Mouse (Mus musculus): ENCODE results near the gene Foxp4. TPM values are rescaled to one million over a fixed set of nuclear protein-coding genes. Genes with fewer than 3 reads are reported as not detected.

Foxp4 gene
- polyA plus RNA-seq, 1 experiment from 2014 or later, result 24.1 TPM

DNA sequence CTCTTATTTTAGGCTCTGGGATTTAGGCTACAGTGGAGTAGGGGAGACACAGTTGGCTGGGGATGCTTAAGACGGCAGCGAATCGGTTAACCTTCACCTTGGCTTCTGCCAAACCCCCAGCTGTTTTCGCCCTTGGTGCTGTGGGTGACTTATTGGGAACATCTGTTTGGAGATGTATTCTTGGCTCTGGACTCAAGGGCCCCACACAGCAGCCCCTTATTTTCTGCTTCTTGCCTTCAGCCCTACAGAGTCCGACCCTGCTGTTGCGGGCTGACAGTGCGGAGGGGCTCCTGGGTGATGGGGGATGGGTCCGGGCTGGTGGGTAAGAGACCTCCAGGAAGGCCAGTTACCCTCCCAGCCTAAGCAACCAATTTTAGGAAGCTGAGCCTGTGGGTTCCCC, 103.1 kb downstream of the Foxp4 start:
- Histone ChIP-seq H3K27me3 (no peaks in the 10 kb centered on the region), H3K4me3 (no peak overlapping the region), H3K4me1 (peaks cover 26% of the 10 kb centered on the region), H3K36me3 (peaks cover 67% of the 10 kb centered on the region), H3K4me2 (0 out of 2 replicates have a peak overlapping the region, but pooled peaks have one; percentile 20), H3K27ac (peak overlapping the region; percentile 77), H3K9me3 (no peaks in the 10 kb centered on the region), H3K9ac (no peak overlapping the region)
- WGBS, result 47% methylated on average over 8 of the region's 8 CpGs
- peak; percentile 87 for ATAC-seq (ENCODE audit: borderline replicate concordance, extremely low read depth, low FRiP score, low TSS enrichment)

DNA sequence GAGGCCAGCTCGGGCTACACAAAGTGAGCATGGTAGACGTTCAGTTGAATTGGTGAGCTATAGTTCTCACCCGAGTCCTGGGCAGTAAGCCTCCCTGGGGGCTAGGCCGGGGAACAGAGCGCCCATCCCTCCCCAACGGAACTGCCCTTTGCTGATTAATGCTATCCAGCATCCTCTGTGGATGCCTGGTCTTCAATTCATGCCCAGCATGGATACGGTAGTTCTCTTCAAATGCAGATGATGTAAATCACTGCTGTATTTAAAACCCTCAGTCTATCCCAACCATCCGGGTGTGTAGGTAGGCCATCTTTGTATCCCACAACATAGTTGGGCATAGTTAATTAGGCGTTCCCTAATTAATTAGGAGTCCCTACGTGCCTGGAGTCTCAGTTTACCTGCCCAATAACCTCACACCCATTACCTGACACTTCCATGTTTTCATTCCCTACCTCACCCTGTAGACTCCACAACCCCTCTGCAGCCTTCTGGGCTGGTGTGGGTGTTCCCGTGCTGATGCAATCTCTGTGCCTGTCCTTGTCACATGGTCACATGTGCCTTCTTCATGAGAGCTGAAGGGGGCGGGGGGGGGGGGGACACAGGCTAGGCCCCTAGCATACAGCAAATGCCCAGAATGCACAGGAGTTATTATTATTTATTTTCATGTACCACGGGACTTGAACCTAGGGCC, 106.3 kb downstream of the Foxp4 start:
- 85% methylated on average over 13 of the region's 13 CpGs for WGBS
- ATAC-seq (ENCODE audit: borderline replicate concordance, extremely low read depth, low FRiP score, low TSS enrichment), result no peak
- Histone ChIP-seq H3K27me3 (no peaks in the 10 kb centered on the region), H3K9ac (no peak overlapping the region), H3K36me3 (peaks cover 72% of the 10 kb centered on the region), H3K4me1 (peaks cover 53% of the 10 kb centered on the region), H3K4me2 (no peak overlapping the region), H3K4me3 (no peak overlapping the region), H3K9me3 (no peaks in the 10 kb centered on the region), H3K27ac (no peak overlapping the region)

Other genes with a start within 250 kb of the Foxp4 start
- gene Tomm6, start 236.3 kb downstream of the Foxp4 start, polyA plus RNA-seq (2015; fragmentation: Nextera tagmentation; extraction: Ambion mirVana), result 385 and 422 TPM in 2 replicates
- 5.6 and 6.5 TPM in 2 replicates for gene Frs3, start 235.6 kb downstream of the Foxp4 start, polyA plus RNA-seq (2015; fragmentation: Nextera tagmentation; extraction: Ambion mirVana)
- 0.35 and 0.45 TPM in 2 replicates for gene Gm21981, start 230.2 kb downstream of the Foxp4 start, polyA plus RNA-seq (2015; fragmentation: Nextera tagmentation; extraction: Ambion mirVana)
- gene Prickle4, start 229.9 kb downstream of the Foxp4 start, polyA plus RNA-seq (2015; fragmentation: Nextera tagmentation; extraction: Ambion mirVana), result 0.73 and 0.86 TPM in 2 replicates
- gene Pgc, start 197.8 kb downstream of the Foxp4 start, polyA plus RNA-seq (2015; fragmentation: Nextera tagmentation; extraction: Ambion mirVana), result 14.2 and 15.7 TPM in 2 replicates
- 12.9 and 14.7 TPM in 2 replicates for gene Tfeb, start 187.6 kb downstream of the Foxp4 start, polyA plus RNA-seq (2015; fragmentation: Nextera tagmentation; extraction: Ambion mirVana)
- 19.3 and 20.6 TPM in 2 replicates for gene Mdfi, start 90.0 kb downstream of the Foxp4 start, polyA plus RNA-seq (2015; fragmentation: Nextera tagmentation; extraction: Ambion mirVana)
- gene 1700122O11Rik, start 113.6 kb upstream of the Foxp4 start, polyA plus RNA-seq (2015; fragmentation: Nextera tagmentation; extraction: Ambion mirVana), result not detected in 2 replicates
- gene 1700067P10Rik, start 164.7 kb upstream of the Foxp4 start, polyA plus RNA-seq (2015; fragmentation: Nextera tagmentation; extraction: Ambion mirVana), result not detected in 2 replicates
- not detected in 2 replicates for gene 9830107B12Rik, start 221.6 kb upstream of the Foxp4 start, polyA plus RNA-seq (2015; fragmentation: Nextera tagmentation; extraction: Ambion mirVana)
- 0.09 TPM in 1 of 2 replicates, not detected in the other for gene A530064D06Rik, start 242.6 kb upstream of the Foxp4 start, polyA plus RNA-seq (2015; fragmentation: Nextera tagmentation; extraction: Ambion mirVana)